Mouse (Mus musculus) liver, postnatal 0 days (tissue): Measurements from ENCODE around the gene Zfand3.

Experiments
- CTCF ChIP-seq: sonication (generic); IDR thresholded peaks from 2 replicates; pipeline ENCODE4 v1.5.1; 2016; ENCODE audit warnings: antibody characterized with exemption, low read depth
- EP300 ChIP-seq: IDR thresholded peaks from 2 replicates; pipeline ENCODE4 v1.6.1; 2016; ENCODE audit warnings: antibody characterized with exemption, low read depth, mild to moderate bottlenecking

- no peak for TF ChIP-seq CTCF
- no peak for TF ChIP-seq EP300
Observed at GRCm38 (mm10) chr17:30212647-30213046, 208.1 kb downstream of the Zfand3 start.
